Mouse (Mus musculus): Measurements from ENCODE around the gene Icmt. TPM values are rescaled to one million over a fixed set of nuclear protein-coding genes. Genes with fewer than 3 reads are reported as not detected.

Icmt gene
- polyA plus RNA-seq, 1 experiment = 35.2 TPM

- TF ChIP-seq POLR2A (IDR thresholded peaks at IDR 0.05; ENCODE audit: extremely low read depth, insufficient read depth, low read length) (no peak), CTCF (IDR thresholded peaks at IDR 0.05; ENCODE audit: extremely low read depth, insufficient read depth, low read length) (peak; percentile 30)
- no peak overlapping the region for H3K4me3 ChIP-seq (ENCODE audit: insufficient read depth, low read length)
- peaks cover 6% of the 10 kb centered on the region for H3K4me1 ChIP-seq (ENCODE audit: control insufficient read depth, insufficient read depth, low read length)
- no peak overlapping the region for H3K27ac ChIP-seq (ENCODE audit: insufficient read depth, low read length)
These were observed 32.0 kb upstream of the Icmt start for GRCm38 (mm10) chr4:152264867-152265568.

- Histone ChIP-seq H3K4me3 (ENCODE audit: insufficient read depth, low read length) (no peak overlapping the region), H3K4me1 (ENCODE audit: control insufficient read depth, insufficient read depth, low read length) (peaks cover 6% of the 10 kb centered on the region), H3K27ac (ENCODE audit: insufficient read depth, low read length) (no peak overlapping the region)
- TF ChIP-seq POLR2A (IDR thresholded peaks at IDR 0.05; ENCODE audit: extremely low read depth, insufficient read depth, low read length) (no peak), CTCF (IDR thresholded peaks at IDR 0.05; ENCODE audit: extremely low read depth, insufficient read depth, low read length) (no peak)
These were observed 31.2 kb upstream of the Icmt start for GRCm38 (mm10) chr4:152265791-152266190.

- Histone ChIP-seq H3K27ac (ENCODE audit: insufficient read depth, low read length) (no peak overlapping the region), H3K4me3 (ENCODE audit: insufficient read depth, low read length) (no peak overlapping the region), H3K4me1 (ENCODE audit: control insufficient read depth, insufficient read depth, low read length) (peaks cover 6% of the 10 kb centered on the region)
- TF ChIP-seq POLR2A (IDR thresholded peaks at IDR 0.05; ENCODE audit: extremely low read depth, insufficient read depth, low read length) (no peak), CTCF (IDR thresholded peaks at IDR 0.05; ENCODE audit: extremely low read depth, insufficient read depth, low read length) (no peak)
These were observed 30.7 kb upstream of the Icmt start for GRCm38 (mm10) chr4:152266236-152266895.

- Histone ChIP-seq H3K4me1 (ENCODE audit: control insufficient read depth, insufficient read depth, low read length) (peaks cover 6% of the 10 kb centered on the region), H3K4me3 (ENCODE audit: insufficient read depth, low read length) (no peak overlapping the region), H3K27ac (ENCODE audit: insufficient read depth, low read length) (no peak overlapping the region)
- TF ChIP-seq POLR2A (IDR thresholded peaks at IDR 0.05; ENCODE audit: extremely low read depth, insufficient read depth, low read length) = no peak
- no peak for TF ChIP-seq CTCF (IDR thresholded peaks at IDR 0.05; ENCODE audit: extremely low read depth, insufficient read depth, low read length)
These were observed 29.2 kb upstream of the Icmt start for GRCm38 (mm10) chr4:152267748-152268369.

GRCm38 (mm10) chr4:152269967-152270366 is 27.1 kb upstream of the Icmt start:
- Histone ChIP-seq H3K4me1 (ENCODE audit: control insufficient read depth, insufficient read depth, low read length) (peaks cover 4% of the 10 kb centered on the region), H3K4me3 (ENCODE audit: insufficient read depth, low read length) (no peak overlapping the region)
- TF ChIP-seq POLR2A (IDR thresholded peaks at IDR 0.05; ENCODE audit: extremely low read depth, insufficient read depth, low read length) = no peak
- TF ChIP-seq CTCF (IDR thresholded peaks at IDR 0.05; ENCODE audit: extremely low read depth, insufficient read depth, low read length) = no peak

GRCm38 (mm10) chr4:152270599-152270998 is 26.4 kb upstream of the Icmt start:
- Histone ChIP-seq H3K27ac (ENCODE audit: insufficient read depth, low read length) (no peak overlapping the region), H3K4me1 (ENCODE audit: control insufficient read depth, insufficient read depth, low read length) (peaks cover 6% of the 10 kb centered on the region), H3K4me3 (ENCODE audit: insufficient read depth, low read length) (no peak overlapping the region)
- no peak for TF ChIP-seq CTCF (IDR thresholded peaks at IDR 0.05; ENCODE audit: extremely low read depth, insufficient read depth, low read length)
- no peak for TF ChIP-seq POLR2A (IDR thresholded peaks at IDR 0.05; ENCODE audit: extremely low read depth, insufficient read depth, low read length)

More at GRCm38 (mm10) chr4:152269967-152270366, 27.1 kb upstream of the Icmt start:
- no peak overlapping the region for H3K27ac ChIP-seq (ENCODE audit: insufficient read depth, low read length)

GRCm38 (mm10) chr4:152271334-152271733 is 25.7 kb upstream of the Icmt start:
- TF ChIP-seq CTCF (IDR thresholded peaks at IDR 0.05; ENCODE audit: extremely low read depth, insufficient read depth, low read length) = no peak
- TF ChIP-seq POLR2A (IDR thresholded peaks at IDR 0.05; ENCODE audit: extremely low read depth, insufficient read depth, low read length) = no peak
- no peak overlapping the region for H3K4me3 ChIP-seq (ENCODE audit: insufficient read depth, low read length)
- H3K27ac ChIP-seq (ENCODE audit: insufficient read depth, low read length) = no peak overlapping the region
- peaks cover 4% of the 10 kb centered on the region for H3K4me1 ChIP-seq (ENCODE audit: control insufficient read depth, insufficient read depth, low read length)

GRCm38 (mm10) chr4:152272006-152272405 is 25.0 kb upstream of the Icmt start:
- Histone ChIP-seq H3K27ac (ENCODE audit: insufficient read depth, low read length) (no peak overlapping the region), H3K4me1 (ENCODE audit: control insufficient read depth, insufficient read depth, low read length) (peaks cover 4% of the 10 kb centered on the region), H3K4me3 (ENCODE audit: insufficient read depth, low read length) (no peak overlapping the region)
- TF ChIP-seq CTCF (IDR thresholded peaks at IDR 0.05; ENCODE audit: extremely low read depth, insufficient read depth, low read length) (no peak), POLR2A (IDR thresholded peaks at IDR 0.05; ENCODE audit: extremely low read depth, insufficient read depth, low read length) (no peak)

- 0 out of 2 replicates have a peak, but pooled peaks have one; percentile 5 for TF ChIP-seq CTCF (IDR thresholded peaks at IDR 0.05; ENCODE audit: extremely low read depth, insufficient read depth, low read length)
- no peak for TF ChIP-seq POLR2A (IDR thresholded peaks at IDR 0.05; ENCODE audit: extremely low read depth, insufficient read depth, low read length)
- H3K4me1 ChIP-seq (ENCODE audit: control insufficient read depth, insufficient read depth, low read length) = peaks cover 4% of the 10 kb centered on the region
- H3K4me3 ChIP-seq (ENCODE audit: insufficient read depth, low read length) = no peak overlapping the region
- no peak overlapping the region for H3K27ac ChIP-seq (ENCODE audit: insufficient read depth, low read length)
These were observed 24.5 kb upstream of the Icmt start for GRCm38 (mm10) chr4:152272449-152273049.

All from cortical plate, adult 2 months (tissue).